Mouse (Mus musculus) induced T-regulatory cell, adult 2 months (primary cell): ENCODE results near the gene Olfr55.
"Not testable (repeated sequence)": the region's sequence is repeated elsewhere in the genome, so short reads cannot be mapped to it uniquely, and the experiment has no call there.

Source experiments
- DNase-seq: peaks from one replicate; pipeline ENCODE4 v3.0.0-alpha.2; 2012; ENCODE audit warnings: low read depth

Gene Olfr55

DNA sequence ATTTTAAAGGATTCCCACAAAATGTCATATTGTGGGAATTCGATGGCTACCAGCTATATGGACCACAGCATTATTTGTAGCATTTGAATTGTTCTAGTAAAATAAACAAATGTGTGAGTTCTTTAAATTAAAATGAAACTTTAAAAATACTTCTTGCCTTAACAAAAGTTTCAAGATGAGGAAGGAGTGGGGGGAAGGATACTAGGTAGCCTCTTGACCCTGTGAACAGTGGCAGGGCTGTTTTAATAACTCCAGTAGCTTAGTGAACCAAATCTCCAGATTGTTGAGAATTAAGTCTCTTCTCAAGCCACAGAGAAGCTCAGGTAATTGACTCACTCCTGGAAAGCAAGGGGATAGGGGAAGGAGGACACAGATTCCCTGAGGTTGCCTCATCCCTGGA lies at the start of gene Olfr55:
Olfr55 (plus strand) TSS at position 301 of the 400 bp plus-strand sequence.
- DNase-seq, result not testable (repeated sequence)

DNA sequence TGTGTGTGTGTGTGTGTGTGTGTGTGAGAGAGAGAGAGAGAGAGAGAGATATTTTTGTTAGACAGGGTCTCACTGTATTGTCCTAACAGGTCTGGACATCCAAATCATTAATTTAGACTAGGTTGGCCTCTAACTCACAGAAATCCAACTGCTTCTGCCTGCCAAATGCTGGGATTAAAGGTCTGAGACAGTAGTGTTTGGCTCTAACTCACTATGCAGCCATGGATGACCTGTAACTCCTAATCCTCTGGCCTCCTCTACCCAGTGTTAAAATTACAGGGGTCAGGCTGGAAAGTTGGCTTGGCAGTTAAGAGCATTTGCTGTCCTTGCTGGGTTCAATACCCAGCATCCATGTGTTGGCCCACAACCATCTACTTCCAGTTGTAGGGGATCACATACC lies 43.7 kb upstream of the Olfr55 start:
- DNase-seq, result no peak

DNA sequence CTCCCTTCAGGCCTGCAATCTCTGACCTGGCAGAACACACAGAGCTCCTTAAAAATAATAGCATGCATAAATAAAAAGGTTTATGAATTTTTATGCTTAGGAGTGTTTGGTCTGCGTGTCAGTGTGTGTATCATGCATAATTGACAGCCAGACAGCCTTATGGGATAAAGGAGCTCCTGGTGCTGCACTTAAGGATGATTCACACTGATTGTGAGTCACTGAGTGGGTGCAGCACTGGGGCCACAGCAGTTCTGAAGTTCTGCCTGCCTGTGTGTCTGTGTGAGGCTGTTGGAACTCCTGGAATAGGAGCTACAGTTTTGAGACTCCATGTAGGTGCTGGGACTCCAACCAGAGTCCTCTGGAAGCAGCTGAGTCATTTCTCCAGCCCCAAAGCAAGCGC lies 42.0 kb upstream of the Olfr55 start:
- no peak for DNase-seq

DNA sequence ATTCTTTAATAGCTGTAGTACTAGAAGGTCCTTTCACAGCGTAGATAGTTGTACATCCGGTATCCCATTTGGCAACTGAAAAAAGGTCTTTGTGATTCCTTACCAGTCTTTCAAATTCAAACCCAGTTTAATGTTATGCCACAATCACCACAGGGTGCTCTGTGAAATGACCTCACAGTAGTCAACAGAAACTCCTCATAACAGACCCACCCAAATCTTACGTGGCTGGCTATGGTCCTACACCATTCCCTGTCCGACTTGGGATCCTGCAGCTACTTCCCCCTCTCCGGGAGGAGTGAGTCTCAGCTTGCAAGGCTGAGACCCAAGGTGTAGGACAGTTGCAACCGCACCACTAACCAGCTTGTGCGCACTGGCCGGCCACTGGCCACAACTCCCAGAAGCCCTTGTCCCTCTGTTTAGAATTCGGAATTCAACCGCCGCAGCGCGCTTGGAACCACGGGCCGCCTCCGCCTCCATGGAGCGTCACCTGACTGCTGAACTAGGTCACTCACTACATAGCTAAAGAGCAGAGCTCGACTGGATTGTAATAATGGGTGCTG lies 28.9 kb upstream of the Olfr55 start, which contains the start of gene Morc2b:
Morc2b (minus strand) TSS at position 423 of the 560 bp plus-strand sequence.
- DNase-seq, result no peak

DNA sequence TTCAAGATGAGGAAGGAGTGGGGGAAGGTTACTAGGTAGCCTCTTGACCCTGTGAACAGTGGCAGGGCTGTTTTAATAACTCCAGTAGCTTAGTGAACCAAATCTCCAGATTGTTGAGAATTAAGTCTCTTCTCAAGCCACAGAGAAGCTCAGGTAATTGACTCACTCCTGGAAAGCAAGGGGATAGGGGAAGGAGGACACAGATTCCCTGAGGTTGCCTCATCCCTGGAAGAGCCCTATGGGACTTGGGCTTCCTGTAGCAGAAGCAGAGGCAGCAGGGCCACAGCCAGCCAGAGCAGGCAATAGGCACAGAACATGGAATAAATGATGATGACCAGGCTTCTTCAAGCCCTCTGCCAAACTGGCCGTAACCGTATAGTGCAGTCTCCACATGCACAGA lies 22.8 kb downstream of the Olfr55 start, which contains the start of gene Olfr239:
Olfr239 (plus strand) TSS at position 301 of the 400 bp plus-strand sequence.
- DNase-seq, result not testable (repeated sequence)

DNA sequence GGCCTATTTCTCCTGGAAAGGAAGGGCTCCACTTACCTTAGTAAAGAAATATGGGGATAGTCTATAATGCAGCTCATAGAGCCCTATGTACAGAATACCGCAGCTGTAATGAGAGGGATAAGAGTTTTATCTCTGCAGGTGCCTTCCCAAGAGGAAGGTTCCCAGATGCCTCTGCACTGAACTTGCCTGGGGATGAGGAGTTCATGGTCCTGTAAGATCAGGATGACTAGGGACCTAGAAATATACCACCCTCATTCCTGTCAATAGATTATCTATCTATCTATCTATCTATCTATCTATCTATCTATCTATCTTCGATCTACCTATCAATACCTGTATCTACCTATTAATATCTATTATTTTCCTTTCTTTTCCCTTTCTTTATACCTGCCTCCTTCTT lies 53.3 kb downstream of the Olfr55 start, which contains the start of gene Olfr1564:
Olfr1564 (minus strand) TSS at position 101 of the 400 bp plus-strand sequence.
- DNase-seq, result no peak
